Mouse (Mus musculus) cerebellum, adult 2 months (tissue): ENCODE measurements around the gene Krt33a.

ENCODE experiments used
- CTCF ChIP-seq: fragments of 200-500 bp; IDR thresholded peaks from 2 replicates; pipeline ENCODE4 v1.5.1; 2011; ENCODE audit warnings: low read depth, mild to moderate bottlenecking, control low read depth, low read length, moderate library complexity, borderline replicate concordance; ENCODE audit not compliant: insufficient read depth
- POLR2A ChIP-seq: fragments of 200-500 bp; IDR thresholded peaks from 2 replicates; pipeline ENCODE4 v1.6.1; 2011; ENCODE audit warnings: low read length, control low read depth, borderline replicate concordance; ENCODE audit not compliant: insufficient read depth

- TF ChIP-seq CTCF (no peak), POLR2A (no peak)
These were observed 34.4 kb upstream of the Krt33a start, which contains the start of gene Krt31 for GRCm38 (mm10) chr11:100050451-100050850.
